Mouse (Mus musculus): ENCODE data around the gene Fat3. TPM values are rescaled to one million over a fixed set of nuclear protein-coding genes. Genes with fewer than 3 reads are reported as not detected.

The Fat3 gene
- polyA plus RNA-seq, 1 experiment from 2014 or later: 0.54 TPM

GRCm38 (mm10) chr9:16398734-16399686 lies 102.1 kb downstream of the Fat3 start:
- ATAC-seq (ENCODE audit: low read depth): no peak
- Histone ChIP-seq H3K36me3 (ENCODE audit: control insufficient read depth, insufficient read depth, low read length) (no peaks in the 10 kb centered on the region), H3K9me3 (ENCODE audit: control insufficient read depth, low read length) (no peaks in the 10 kb centered on the region), H3K4me2 (ENCODE audit: low read depth, low read length) (no peak overlapping the region), H3K27ac (ENCODE audit: low read length) (no peak overlapping the region), H3K4me1 (replicated peaks; ENCODE audit: control insufficient read depth, insufficient read depth, low read length) (no peaks in the 10 kb centered on the region), H3K4me3 (ENCODE audit: low read length) (no peak overlapping the region), H3K9ac (ENCODE audit: low read length) (no peak overlapping the region), H3K27me3 (ENCODE audit: control insufficient read depth, insufficient read depth, low read depth, low read length) (no peaks in the 10 kb centered on the region)
- 55% methylated on average over 6 of the region's 6 CpGs for WGBS

GRCm38 (mm10) chr9:16389141-16389540 lies 111.9 kb downstream of the Fat3 start:
- Histone ChIP-seq H3K36me3 (ENCODE audit: control insufficient read depth, insufficient read depth, low read length) (no peaks in the 10 kb centered on the region), H3K9ac (ENCODE audit: low read length) (no peak overlapping the region), H3K27ac (ENCODE audit: low read length) (no peak overlapping the region), H3K4me1 (replicated peaks; ENCODE audit: control insufficient read depth, insufficient read depth, low read length) (no peaks in the 10 kb centered on the region), H3K4me3 (ENCODE audit: low read length) (no peak overlapping the region), H3K27me3 (ENCODE audit: control insufficient read depth, insufficient read depth, low read depth, low read length) (no peaks in the 10 kb centered on the region), H3K9me3 (ENCODE audit: control insufficient read depth, low read length) (no peaks in the 10 kb centered on the region), H3K4me2 (ENCODE audit: low read depth, low read length) (no peak overlapping the region)
- no peak for ATAC-seq (ENCODE audit: low read depth)
- 17% methylated on average over 4 of the region's 4 CpGs for WGBS

- Histone ChIP-seq H3K27ac (ENCODE audit: low read length) (no peak overlapping the region), H3K27me3 (ENCODE audit: control insufficient read depth, insufficient read depth, low read depth, low read length) (no peaks in the 10 kb centered on the region), H3K9me3 (ENCODE audit: control insufficient read depth, low read length) (no peaks in the 10 kb centered on the region), H3K4me3 (ENCODE audit: low read length) (no peak overlapping the region), H3K9ac (ENCODE audit: low read length) (no peak overlapping the region), H3K4me1 (replicated peaks; ENCODE audit: control insufficient read depth, insufficient read depth, low read length) (no peaks in the 10 kb centered on the region), H3K36me3 (ENCODE audit: control insufficient read depth, insufficient read depth, low read length) (no peaks in the 10 kb centered on the region), H3K4me2 (ENCODE audit: low read depth, low read length) (no peak overlapping the region)
- no peak for ATAC-seq (ENCODE audit: low read depth)
Observed at GRCm38 (mm10) chr9:16387527-16387926, 113.6 kb downstream of the Fat3 start.

- Histone ChIP-seq H3K9ac (ENCODE audit: low read length) (no peak overlapping the region), H3K36me3 (ENCODE audit: control insufficient read depth, insufficient read depth, low read length) (no peaks in the 10 kb centered on the region), H3K4me1 (replicated peaks; ENCODE audit: control insufficient read depth, insufficient read depth, low read length) (no peaks in the 10 kb centered on the region), H3K4me3 (ENCODE audit: low read length) (no peak overlapping the region), H3K9me3 (ENCODE audit: control insufficient read depth, low read length) (no peaks in the 10 kb centered on the region), H3K27ac (ENCODE audit: low read length) (no peak overlapping the region), H3K27me3 (ENCODE audit: control insufficient read depth, insufficient read depth, low read depth, low read length) (no peaks in the 10 kb centered on the region), H3K4me2 (ENCODE audit: low read depth, low read length) (no peak overlapping the region)
- WGBS: 59% methylated on average over 3 of the region's 3 CpGs
- ATAC-seq (ENCODE audit: low read depth): no peak
Observed at GRCm38 (mm10) chr9:16363713-16364112, 137.4 kb downstream of the Fat3 start.

- Histone ChIP-seq H3K9ac (ENCODE audit: low read length) (no peak overlapping the region), H3K4me2 (ENCODE audit: low read depth, low read length) (no peak overlapping the region), H3K27ac (ENCODE audit: low read length) (no peak overlapping the region), H3K4me1 (replicated peaks; ENCODE audit: control insufficient read depth, insufficient read depth, low read length) (no peaks in the 10 kb centered on the region), H3K27me3 (ENCODE audit: control insufficient read depth, insufficient read depth, low read depth, low read length) (no peaks in the 10 kb centered on the region), H3K36me3 (ENCODE audit: control insufficient read depth, insufficient read depth, low read length) (no peaks in the 10 kb centered on the region), H3K4me3 (ENCODE audit: low read length) (no peak overlapping the region), H3K9me3 (ENCODE audit: control insufficient read depth, low read length) (no peaks in the 10 kb centered on the region)
- no peak for ATAC-seq (ENCODE audit: low read depth)
- 12% methylated on average over 5 of the region's 5 CpGs for WGBS
Observed at GRCm38 (mm10) chr9:16361811-16362210, 139.3 kb downstream of the Fat3 start.

- WGBS: 52% methylated on average over 4 of the region's 4 CpGs
- Histone ChIP-seq H3K4me1 (replicated peaks; ENCODE audit: control insufficient read depth, insufficient read depth, low read length) (no peaks in the 10 kb centered on the region), H3K27me3 (ENCODE audit: control insufficient read depth, insufficient read depth, low read depth, low read length) (no peaks in the 10 kb centered on the region), H3K4me2 (ENCODE audit: low read depth, low read length) (no peak overlapping the region), H3K36me3 (ENCODE audit: control insufficient read depth, insufficient read depth, low read length) (no peaks in the 10 kb centered on the region), H3K9me3 (ENCODE audit: control insufficient read depth, low read length) (no peaks in the 10 kb centered on the region), H3K4me3 (ENCODE audit: low read length) (no peak overlapping the region), H3K9ac (ENCODE audit: low read length) (no peak overlapping the region), H3K27ac (ENCODE audit: low read length) (no peak overlapping the region)
- no peak for ATAC-seq (ENCODE audit: low read depth)
Observed at GRCm38 (mm10) chr9:16356636-16357035, 144.4 kb downstream of the Fat3 start.

- no peaks in the 10 kb centered on the region for H3K27me3 ChIP-seq (ENCODE audit: control insufficient read depth, insufficient read depth, low read depth, low read length)
- no peak overlapping the region for H3K4me2 ChIP-seq (ENCODE audit: low read depth, low read length)
- no peak overlapping the region for H3K4me3 ChIP-seq (ENCODE audit: low read length)
- H3K27ac ChIP-seq (ENCODE audit: low read length): no peak overlapping the region
- 25% methylated on average over 1 of the region's 1 CpGs for WGBS
- no peaks in the 10 kb centered on the region for H3K36me3 ChIP-seq (ENCODE audit: control insufficient read depth, insufficient read depth, low read length)
- H3K4me1 ChIP-seq (replicated peaks; ENCODE audit: control insufficient read depth, insufficient read depth, low read length): no peaks in the 10 kb centered on the region
- no peak for ATAC-seq (ENCODE audit: low read depth)
- no peaks in the 10 kb centered on the region for H3K9me3 ChIP-seq (ENCODE audit: control insufficient read depth, low read length)
- H3K9ac ChIP-seq (ENCODE audit: low read length): no peak overlapping the region
Observed at GRCm38 (mm10) chr9:16354906-16355305, 146.2 kb downstream of the Fat3 start.

- WGBS: 35% methylated on average over 4 of the region's 4 CpGs
- no peak overlapping the region for H3K9ac ChIP-seq (ENCODE audit: low read length)
- no peaks in the 10 kb centered on the region for H3K36me3 ChIP-seq (ENCODE audit: control insufficient read depth, insufficient read depth, low read length)
- H3K4me1 ChIP-seq (replicated peaks; ENCODE audit: control insufficient read depth, insufficient read depth, low read length): no peaks in the 10 kb centered on the region
- no peak overlapping the region for H3K27ac ChIP-seq (ENCODE audit: low read length)
- no peak overlapping the region for H3K4me3 ChIP-seq (ENCODE audit: low read length)
- ATAC-seq (ENCODE audit: low read depth): no peak
- no peaks in the 10 kb centered on the region for H3K9me3 ChIP-seq (ENCODE audit: control insufficient read depth, low read length)
- no peaks in the 10 kb centered on the region for H3K27me3 ChIP-seq (ENCODE audit: control insufficient read depth, insufficient read depth, low read depth, low read length)
- no peak overlapping the region for H3K4me2 ChIP-seq (ENCODE audit: low read depth, low read length)
Observed at GRCm38 (mm10) chr9:16353049-16353724, 147.9 kb downstream of the Fat3 start.

GRCm38 (mm10) chr9:16352486-16353048 lies 148.5 kb downstream of the Fat3 start:
- no peak for ATAC-seq (ENCODE audit: low read depth)
- Histone ChIP-seq H3K36me3 (ENCODE audit: control insufficient read depth, insufficient read depth, low read length) (no peaks in the 10 kb centered on the region), H3K27ac (ENCODE audit: low read length) (no peak overlapping the region), H3K9ac (ENCODE audit: low read length) (no peak overlapping the region), H3K9me3 (ENCODE audit: control insufficient read depth, low read length) (no peaks in the 10 kb centered on the region), H3K4me2 (ENCODE audit: low read depth, low read length) (no peak overlapping the region), H3K4me1 (replicated peaks; ENCODE audit: control insufficient read depth, insufficient read depth, low read length) (no peaks in the 10 kb centered on the region), H3K27me3 (ENCODE audit: control insufficient read depth, insufficient read depth, low read depth, low read length) (no peaks in the 10 kb centered on the region), H3K4me3 (ENCODE audit: low read length) (no peak overlapping the region)
- WGBS: 33% methylated on average over 3 of the region's 4 CpGs
